Mouse (Mus musculus): ENCODE data around the gene Prpf8. TPM values are rescaled to one million over a fixed set of nuclear protein-coding genes. Genes with fewer than 3 reads are reported as not detected.

Gene Prpf8
- polyA plus RNA-seq, 1 experiment from 2014 or later: 19.7 TPM

GRCm38 (mm10) chr11:75456440-75456871 lies 30.2 kb upstream of the Prpf8 start:
- Histone ChIP-seq H3K4me2 (replicated peaks; ENCODE audit: low read depth, low read length) (no peak overlapping the region), H3K4me3 (ENCODE audit: low read depth, low read length) (no peak overlapping the region), H3K9me3 (ENCODE audit: low read length) (no peaks in the 10 kb centered on the region), H3K36me3 (ENCODE audit: insufficient read depth, low read length) (no peaks in the 10 kb centered on the region; the same call in 1 of the 2 replicates), H3K27me3 (replicated peaks; ENCODE audit: insufficient read depth, low read length) (no peaks in the 10 kb centered on the region), H3K4me1 (ENCODE audit: insufficient read depth, low read depth, low read length) (peaks cover 23% of the 10 kb centered on the region; the same call in 1 of the 2 replicates), H3K9ac (replicated peaks; ENCODE audit: low read depth) (no peak overlapping the region), H3K27ac (ENCODE audit: low read length) (no peak overlapping the region)
- ATAC-seq: no peak
- DNase-seq (ENCODE audit: low spot score): peak; percentile 50
- TF ChIP-seq EP300 (IDR thresholded peaks at IDR 0.05) (no peak), CTCF (IDR thresholded peaks at IDR 0.05) (no peak)
- WGBS: 67% methylated on average over 7 of the region's 7 CpGs

DNA sequence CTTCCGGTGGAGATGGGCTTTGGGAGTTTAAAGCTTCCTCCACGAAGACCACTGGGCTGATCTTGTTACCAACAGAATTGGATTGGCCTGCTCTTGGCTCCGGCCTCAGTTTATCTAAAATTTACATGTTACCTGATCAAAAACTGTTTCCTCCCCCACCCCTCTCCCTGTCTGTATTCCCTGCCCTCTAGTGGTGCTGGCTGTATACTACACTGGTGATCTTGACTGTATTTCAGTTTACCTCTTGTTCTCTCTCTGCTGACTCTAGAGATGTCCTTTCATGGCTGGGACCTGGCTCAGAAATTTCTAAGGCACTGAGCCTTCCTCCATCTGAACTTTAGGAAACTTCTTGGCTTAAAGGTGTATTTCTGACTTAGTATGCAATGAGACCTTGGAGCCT lies 28.4 kb upstream of the Prpf8 start:
- no peak overlapping the region for H3K4me2 ChIP-seq (replicated peaks; ENCODE audit: low read depth, low read length)
- no peak overlapping the region for H3K4me3 ChIP-seq (ENCODE audit: low read depth, low read length)
- ATAC-seq (no peak), DNase-seq (ENCODE audit: low spot score) (peak; percentile 64)
- H3K36me3 ChIP-seq (ENCODE audit: insufficient read depth, low read length): no peaks in the 10 kb centered on the region; the same call in 1 of the 2 replicates
- H3K27me3 ChIP-seq (replicated peaks; ENCODE audit: insufficient read depth, low read length): no peaks in the 10 kb centered on the region
- H3K4me1 ChIP-seq (ENCODE audit: insufficient read depth, low read depth, low read length): peaks cover 23% of the 10 kb centered on the region; the same call in 1 of the 2 replicates
- no peak for TF ChIP-seq EP300 (IDR thresholded peaks at IDR 0.05)
- TF ChIP-seq CTCF (IDR thresholded peaks at IDR 0.05): peak; percentile 83
- H3K9me3 ChIP-seq (ENCODE audit: low read length): no peaks in the 10 kb centered on the region
- no peak overlapping the region for H3K27ac ChIP-seq (ENCODE audit: low read length)
- WGBS: 14% methylated on average over 3 of the region's 3 CpGs
- no peak overlapping the region for H3K9ac ChIP-seq (replicated peaks; ENCODE audit: low read depth)

DNA sequence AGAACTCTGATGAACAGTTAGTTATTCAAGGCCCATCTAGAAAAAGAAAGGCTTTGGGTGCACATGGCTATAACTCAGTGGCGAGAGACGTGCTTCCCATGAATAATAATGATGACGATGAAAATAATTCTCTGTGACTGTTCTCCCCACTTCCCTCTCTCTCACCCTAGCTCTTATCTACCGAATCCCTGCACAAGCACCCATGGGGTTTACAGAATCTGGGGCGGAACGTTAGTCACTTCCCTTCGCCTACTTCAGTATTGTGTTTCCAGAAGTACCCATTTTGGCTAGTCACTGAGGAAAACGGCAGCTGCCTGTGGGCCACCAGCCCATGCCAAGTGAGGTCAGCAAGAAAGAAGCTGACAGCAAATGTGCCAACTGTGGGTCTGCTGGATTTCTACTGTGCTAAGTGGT lies 28.0 kb upstream of the Prpf8 start:
- Histone ChIP-seq H3K4me1 (ENCODE audit: insufficient read depth, low read depth, low read length) (peaks cover 19% of the 10 kb centered on the region; the same call in 1 of the 2 replicates), H3K27me3 (replicated peaks; ENCODE audit: insufficient read depth, low read length) (no peaks in the 10 kb centered on the region), H3K4me3 (ENCODE audit: low read depth, low read length) (no peak overlapping the region), H3K27ac (ENCODE audit: low read length) (peak overlapping the region; percentile 98; the same call in 1 of the 2 replicates), H3K36me3 (ENCODE audit: insufficient read depth, low read length) (no peaks in the 10 kb centered on the region; the same call in 1 of the 2 replicates), H3K4me2 (replicated peaks; ENCODE audit: low read depth, low read length) (no peak overlapping the region), H3K9ac (replicated peaks; ENCODE audit: low read depth) (no peak overlapping the region), H3K9me3 (ENCODE audit: low read length) (no peaks in the 10 kb centered on the region)
- ATAC-seq (no peak), DNase-seq (ENCODE audit: low spot score) (peak; percentile 38)
- 67% methylated on average over 8 of the region's 8 CpGs for WGBS
- TF ChIP-seq CTCF (IDR thresholded peaks at IDR 0.05) (no peak), EP300 (IDR thresholded peaks at IDR 0.05) (no peak)

DNA sequence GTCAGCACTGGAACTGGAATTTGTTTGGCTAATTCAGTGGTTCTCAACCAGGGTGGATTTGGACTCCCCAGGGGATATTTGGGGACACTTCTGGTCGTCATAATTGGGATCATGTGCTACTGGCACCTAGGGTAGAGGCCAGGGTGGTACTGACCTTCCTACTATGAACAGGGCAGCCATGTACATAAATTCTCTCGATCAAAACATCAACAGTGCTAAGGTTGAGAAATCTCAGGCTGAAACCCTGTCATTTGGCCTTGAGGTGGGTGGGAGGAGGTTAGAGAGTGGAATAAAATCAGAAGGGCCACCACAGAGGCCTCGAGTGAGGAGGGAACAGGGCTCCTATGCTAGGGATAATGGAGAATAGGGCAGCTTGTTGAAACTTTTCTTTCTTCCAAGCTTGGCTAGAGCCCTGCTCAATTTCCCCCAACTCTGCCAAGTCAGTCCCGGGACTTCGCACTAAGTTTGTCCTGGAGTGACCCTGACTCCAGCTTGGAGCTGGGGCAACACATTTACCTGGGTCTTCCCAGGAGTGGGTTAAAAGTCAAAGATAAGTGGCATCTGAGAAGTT lies 27.4 kb upstream of the Prpf8 start:
- no peaks in the 10 kb centered on the region for H3K36me3 ChIP-seq (ENCODE audit: insufficient read depth, low read length)
- no peak for TF ChIP-seq EP300 (IDR thresholded peaks at IDR 0.05)
- TF ChIP-seq CTCF (IDR thresholded peaks at IDR 0.05): no peak
- peaks cover 14% of the 10 kb centered on the region; the same call in 1 of the 2 replicates for H3K4me1 ChIP-seq (ENCODE audit: insufficient read depth, low read depth, low read length)
- ATAC-seq (no peak), DNase-seq (ENCODE audit: low spot score) (peak; percentile 30)
- H3K27me3 ChIP-seq (replicated peaks; ENCODE audit: insufficient read depth, low read length): no peaks in the 10 kb centered on the region
- 0 out of 2 replicates have a peak overlapping the region, but pooled peaks have one; percentile 8 for H3K4me2 ChIP-seq (replicated peaks; ENCODE audit: low read depth, low read length)
- H3K4me3 ChIP-seq (ENCODE audit: low read depth, low read length): no peak overlapping the region
- no peak overlapping the region for H3K9ac ChIP-seq (replicated peaks; ENCODE audit: low read depth)
- 61% methylated on average over 5 of the region's 5 CpGs for WGBS
- no peaks in the 10 kb centered on the region for H3K9me3 ChIP-seq (ENCODE audit: low read length)
- H3K27ac ChIP-seq (ENCODE audit: low read length): peak overlapping the region; percentile 98

DNA sequence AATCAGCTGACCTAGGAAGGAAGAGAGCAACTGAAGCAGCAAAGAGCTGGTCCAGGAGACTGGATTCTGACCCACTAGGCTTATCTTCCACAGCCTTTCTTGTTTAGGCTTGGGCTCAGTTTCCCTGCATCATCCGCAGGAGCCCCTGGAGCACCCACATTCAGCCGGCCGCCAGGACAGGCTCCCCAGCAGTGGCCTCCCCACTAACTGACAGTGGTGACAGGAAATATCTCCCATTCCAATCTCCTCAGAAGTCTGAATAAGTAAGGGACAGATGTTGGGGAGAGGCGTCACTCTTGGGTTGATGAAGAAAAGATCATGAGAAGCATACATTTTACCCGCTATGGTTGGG lies 26.9 kb upstream of the Prpf8 start:
- Histone ChIP-seq H3K27me3 (replicated peaks; ENCODE audit: insufficient read depth, low read length) (no peaks in the 10 kb centered on the region), H3K4me1 (ENCODE audit: insufficient read depth, low read depth, low read length) (peaks cover 14% of the 10 kb centered on the region; the same call in 1 of the 2 replicates), H3K36me3 (ENCODE audit: insufficient read depth, low read length) (0 out of 2 replicates have a peak, but pooled peaks cover 4% of the 10 kb centered on the region), H3K4me3 (ENCODE audit: low read depth, low read length) (no peak overlapping the region), H3K9ac (replicated peaks; ENCODE audit: low read depth) (no peak overlapping the region), H3K9me3 (ENCODE audit: low read length) (no peaks in the 10 kb centered on the region), H3K27ac (ENCODE audit: low read length) (peak overlapping the region; percentile 98), H3K4me2 (replicated peaks; ENCODE audit: low read depth, low read length) (peak overlapping the region; percentile 79)
- no peak for DNase-seq (ENCODE audit: low spot score)
- no peak for TF ChIP-seq EP300 (IDR thresholded peaks at IDR 0.05)
- TF ChIP-seq CTCF (IDR thresholded peaks at IDR 0.05): no peak
- WGBS: 20% methylated on average over 5 of the region's 5 CpGs
- ATAC-seq: no peak

DNA sequence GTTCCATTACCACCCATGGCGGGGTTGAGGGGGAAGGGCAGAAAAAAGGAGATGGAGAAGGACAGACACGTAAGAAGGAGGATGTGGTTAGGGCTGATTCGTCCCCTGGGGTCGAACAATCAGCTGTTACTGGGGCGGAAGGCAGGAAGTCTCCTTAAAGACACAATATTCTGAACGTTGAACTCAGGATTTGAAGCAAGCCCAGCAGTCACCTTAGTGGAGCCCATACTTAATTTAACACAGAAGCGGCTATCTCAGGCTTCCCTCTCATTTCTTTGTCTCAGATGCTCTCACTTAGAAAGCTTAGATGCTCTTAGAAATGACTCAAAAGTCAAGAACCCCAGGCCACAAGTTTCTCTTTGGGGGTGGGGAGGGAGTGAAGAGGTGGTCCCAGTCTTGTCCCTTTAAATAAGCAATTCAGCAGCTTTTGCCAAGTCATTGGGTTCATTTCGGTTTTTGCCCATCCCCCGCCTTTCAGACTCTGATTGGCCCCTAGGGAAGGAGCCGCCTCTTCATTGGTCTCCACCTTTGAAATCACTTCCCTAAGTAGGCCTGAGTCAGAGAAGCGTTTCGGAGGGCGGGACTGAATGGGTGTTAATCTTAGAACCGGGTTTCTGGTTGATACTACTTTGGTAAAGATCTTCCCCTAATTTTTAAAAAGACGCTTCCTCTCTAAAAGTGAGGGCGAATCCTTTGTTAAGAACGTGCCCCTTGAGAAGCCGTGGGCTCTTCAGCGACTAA lies 26.3 kb upstream of the Prpf8 start:
- DNase-seq (ENCODE audit: low spot score) (peak; percentile 99), ATAC-seq (peak; percentile 46)
- 2% methylated on average over 19 of the region's 19 CpGs for WGBS
- Histone ChIP-seq H3K4me2 (replicated peaks; ENCODE audit: low read depth, low read length) (peak overlapping the region; percentile 79), H3K4me1 (ENCODE audit: insufficient read depth, low read depth, low read length) (peaks cover 11% of the 10 kb centered on the region; the same call in 1 of the 2 replicates), H3K27me3 (replicated peaks; ENCODE audit: insufficient read depth, low read length) (no peaks in the 10 kb centered on the region), H3K4me3 (ENCODE audit: low read depth, low read length) (peak overlapping the region; percentile 40), H3K36me3 (ENCODE audit: insufficient read depth, low read length) (peaks cover 7% of the 10 kb centered on the region; the same call in 1 of the 2 replicates), H3K27ac (ENCODE audit: low read length) (peak overlapping the region; percentile 98), H3K9me3 (ENCODE audit: low read length) (no peaks in the 10 kb centered on the region), H3K9ac (replicated peaks; ENCODE audit: low read depth) (peak overlapping the region; percentile 46)
- no peak for TF ChIP-seq CTCF (IDR thresholded peaks at IDR 0.05)
- TF ChIP-seq EP300 (IDR thresholded peaks at IDR 0.05): peak; percentile 91
